Mouse (Mus musculus) heart, embryonic 15.5 days (tissue): ENCODE results near the gene Col11a2. TPM values are rescaled to one million over a fixed set of nuclear protein-coding genes. Genes with fewer than 3 reads are reported as not detected.

Source experiments
- ATAC-seq: fragments of 200-750 bp; cut with Nextera tagmentation; replicated peaks from 2 replicates; pipeline ENCODE4 v1.8.0; 2017; ENCODE audit warnings: low read depth, moderate TSS enrichment; ENCODE audit not compliant: insufficient number of reproducible peaks, insufficient read depth, low FRiP score
- H3K27ac ChIP-seq: fragments of 300-500 bp; sonication (generic); 2 replicates; pipeline ENCODE4 v1.5.1; 2015; ENCODE audit warnings: mild to moderate bottlenecking, inconsistent platforms
- H3K27me3 ChIP-seq: fragments of 300-500 bp; sonication (generic); 2 replicates; pipeline ENCODE4 v1.6.1; 2015; ENCODE audit warnings: inconsistent platforms
- H3K36me3 ChIP-seq: fragments of 300-500 bp; sonication (generic); 2 replicates; pipeline ENCODE4 v1.6.1; 2015; ENCODE audit warnings: mild to moderate bottlenecking, inconsistent platforms
- H3K4me1 ChIP-seq: fragments of 300-500 bp; sonication (generic); replicated peaks from 2 replicates; pipeline ENCODE4 v1.6.1; 2015; ENCODE audit warnings: inconsistent platforms
- H3K4me2 ChIP-seq: fragments of 300-500 bp; sonication (generic); 2 replicates; pipeline ENCODE4 v1.6.1; 2015; ENCODE audit warnings: inconsistent platforms, mild to moderate bottlenecking, moderate library complexity
- H3K4me3 ChIP-seq: fragments of 300-500 bp; sonication (generic); 2 replicates; pipeline ENCODE4 v1.5.1; 2015; ENCODE audit warnings: mild to moderate bottlenecking, inconsistent platforms
- H3K9ac ChIP-seq: fragments of 300-500 bp; sonication (generic); 2 replicates; pipeline ENCODE4 v1.6.1; 2015; ENCODE audit warnings: mild to moderate bottlenecking, inconsistent platforms
- H3K9me3 ChIP-seq: fragments of 300-500 bp; sonication (generic); replicated peaks from 2 replicates; pipeline ENCODE4 v1.6.1; 2016; ENCODE audit warnings: inconsistent platforms
- WGBS: fragments of 180-500 bp; shearing (Covaris S2); methylation state at CpG from one replicate; pipeline ENCODE4 v1.1.7; 2015; ENCODE audit warnings: mixed read lengths; 5-methylcytosine and 5-hydroxymethylcytosine counted together
- polyA plus RNA-seq: library from polyadenylated mRNA; unstranded; fragments of >200 nt; fragmentation: Nextera tagmentation; extraction: Ambion mirVana; gene quantifications from 2 replicates; pipeline ENCODE4 v1.2.1, GENCODE M21; 2015

The Col11a2 gene
- polyA plus RNA-seq, 1 experiment from 2014 or later: 1.3 TPM

DNA sequence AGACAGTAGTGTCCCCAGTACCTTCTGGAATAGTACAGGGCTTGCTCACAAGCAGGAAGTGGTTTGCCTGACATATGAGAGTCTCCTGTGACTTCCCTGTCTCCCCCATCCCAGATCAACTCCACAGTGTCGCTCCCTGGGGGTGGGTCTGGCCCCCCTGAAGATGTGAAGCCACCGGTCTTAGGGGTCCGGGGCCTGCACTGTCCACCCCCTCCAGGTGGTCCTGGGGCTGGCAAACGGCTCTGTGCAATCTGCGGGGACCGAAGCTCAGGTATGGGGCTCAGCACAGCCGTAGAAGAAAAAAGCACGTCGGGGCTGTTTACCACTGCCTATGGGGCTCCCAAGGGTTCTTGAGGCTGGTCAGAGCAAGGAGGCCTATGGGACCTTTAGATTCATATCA, 5.8 kb upstream of the Col11a2 start:
- WGBS: 91% methylated on average over 9 of the region's 9 CpGs
- Histone ChIP-seq H3K4me1 (peaks cover 51% of the 10 kb centered on the region), H3K36me3 (peaks cover 60% of the 10 kb centered on the region), H3K27me3 (peaks cover 9% of the 10 kb centered on the region), H3K9ac (no peak overlapping the region), H3K9me3 (no peaks in the 10 kb centered on the region), H3K4me2 (peak overlapping the region; percentile 89), H3K27ac (peak overlapping the region; percentile 7; the same call in 1 of the 2 replicates), H3K4me3 (peak overlapping the region; percentile 91)
- no peak for ATAC-seq

DNA sequence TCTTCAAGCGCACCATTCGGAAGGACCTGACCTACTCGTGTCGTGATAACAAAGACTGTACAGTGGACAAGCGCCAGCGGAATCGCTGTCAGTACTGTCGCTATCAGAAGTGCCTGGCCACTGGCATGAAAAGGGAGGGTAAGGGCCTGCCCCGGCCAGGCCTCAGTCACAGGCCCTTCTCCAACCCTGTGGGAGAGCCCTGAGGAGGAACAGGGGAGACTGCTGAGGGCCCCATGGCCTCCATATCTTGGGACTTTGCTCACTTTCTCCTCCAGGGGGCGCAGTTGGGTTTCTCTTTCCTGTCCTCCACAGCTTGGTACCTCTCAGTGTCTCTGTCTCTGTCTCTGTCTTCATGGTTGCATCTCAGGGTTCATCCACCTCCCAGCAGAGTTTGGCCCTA, 5.2 kb upstream of the Col11a2 start:
- no peak for ATAC-seq
- Histone ChIP-seq H3K9ac (no peak overlapping the region), H3K4me1 (peaks cover 51% of the 10 kb centered on the region), H3K27me3 (peaks cover 15% of the 10 kb centered on the region), H3K4me2 (no peak overlapping the region), H3K27ac (0 out of 2 replicates have a peak overlapping the region, but pooled peaks have one; percentile 7), H3K9me3 (no peaks in the 10 kb centered on the region), H3K4me3 (no peak overlapping the region), H3K36me3 (peaks cover 54% of the 10 kb centered on the region)
- 61% methylated on average over 10 of the region's 10 CpGs for WGBS

DNA sequence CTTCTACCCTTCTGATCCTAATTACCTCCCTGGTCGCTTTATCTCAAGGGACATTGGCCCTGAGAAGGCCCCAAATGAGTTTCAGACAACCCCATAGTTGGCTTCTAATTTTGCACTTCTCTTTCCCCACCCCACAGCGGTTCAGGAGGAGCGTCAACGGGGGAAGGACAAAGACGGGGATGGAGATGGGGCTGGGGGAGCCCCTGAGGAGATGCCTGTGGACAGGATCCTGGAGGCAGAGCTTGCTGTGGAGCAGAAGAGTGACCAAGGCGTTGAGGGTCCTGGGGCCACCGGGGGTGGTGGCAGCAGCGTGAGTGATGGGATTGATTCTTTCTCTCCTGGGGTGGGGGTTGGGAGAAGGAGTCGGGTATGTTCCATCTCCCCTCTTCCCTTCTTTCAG, 3.7 kb upstream of the Col11a2 start:
- Histone ChIP-seq H3K36me3 (peaks cover 43% of the 10 kb centered on the region), H3K27ac (no peak overlapping the region), H3K4me3 (no peak overlapping the region), H3K4me2 (no peak overlapping the region), H3K9ac (no peak overlapping the region), H3K4me1 (peaks cover 49% of the 10 kb centered on the region), H3K27me3 (peaks cover 24% of the 10 kb centered on the region), H3K9me3 (no peaks in the 10 kb centered on the region)
- WGBS: 89% methylated on average over 9 of the region's 9 CpGs
- ATAC-seq: no peak

DNA sequence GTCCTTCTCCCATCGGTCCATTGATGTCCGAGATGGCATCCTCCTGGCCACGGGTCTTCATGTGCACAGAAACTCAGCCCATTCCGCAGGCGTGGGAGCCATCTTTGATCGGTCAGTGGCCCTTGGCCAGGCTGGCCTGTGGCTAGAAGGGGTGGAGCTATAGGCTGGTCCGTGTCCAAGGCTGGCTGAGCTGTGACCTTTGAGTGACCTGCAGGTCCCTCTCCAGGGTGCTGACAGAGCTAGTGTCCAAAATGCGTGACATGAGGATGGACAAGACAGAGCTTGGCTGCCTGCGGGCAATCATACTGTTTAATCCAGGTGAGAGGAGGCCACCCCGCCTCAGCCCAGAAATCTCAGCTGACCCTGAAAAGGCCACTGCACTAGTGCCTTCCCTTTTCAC, 2.6 kb upstream of the Col11a2 start:
- no peak overlapping the region for H3K4me2 ChIP-seq
- peaks cover 54% of the 10 kb centered on the region for H3K4me1 ChIP-seq
- ATAC-seq: no peak
- H3K36me3 ChIP-seq: peaks cover 43% of the 10 kb centered on the region
- H3K4me3 ChIP-seq: no peak overlapping the region
- H3K27me3 ChIP-seq: peaks cover 36% of the 10 kb centered on the region
- no peak overlapping the region for H3K9ac ChIP-seq
- 77% methylated on average over 10 of the region's 10 CpGs for WGBS
- no peaks in the 10 kb centered on the region for H3K9me3 ChIP-seq
- no peak overlapping the region for H3K27ac ChIP-seq

DNA sequence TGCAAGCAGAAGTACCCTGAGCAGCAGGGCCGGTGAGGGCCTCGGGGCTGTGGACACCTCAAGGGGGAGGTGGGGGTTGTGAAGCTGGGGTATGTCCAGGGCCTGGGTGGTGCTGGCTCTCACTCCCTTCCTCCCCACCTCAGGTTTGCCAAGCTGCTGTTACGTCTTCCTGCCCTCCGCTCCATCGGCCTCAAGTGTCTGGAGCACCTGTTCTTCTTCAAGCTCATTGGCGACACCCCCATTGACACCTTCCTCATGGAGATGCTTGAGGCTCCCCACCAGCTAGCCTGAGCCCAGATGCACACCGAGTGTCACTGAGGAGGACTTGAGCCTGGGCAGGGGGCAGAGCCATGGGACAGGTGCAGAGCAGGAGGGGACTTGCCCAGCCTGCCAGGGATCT, 2.0 kb upstream of the Col11a2 start:
- no peak for ATAC-seq
- Histone ChIP-seq H3K27ac (no peak overlapping the region), H3K4me1 (peaks cover 54% of the 10 kb centered on the region), H3K4me3 (no peak overlapping the region), H3K4me2 (no peak overlapping the region), H3K36me3 (peaks cover 43% of the 10 kb centered on the region), H3K27me3 (peaks cover 42% of the 10 kb centered on the region), H3K9ac (no peak overlapping the region), H3K9me3 (no peaks in the 10 kb centered on the region)
- WGBS: 88% methylated on average over 7 of the region's 7 CpGs

DNA sequence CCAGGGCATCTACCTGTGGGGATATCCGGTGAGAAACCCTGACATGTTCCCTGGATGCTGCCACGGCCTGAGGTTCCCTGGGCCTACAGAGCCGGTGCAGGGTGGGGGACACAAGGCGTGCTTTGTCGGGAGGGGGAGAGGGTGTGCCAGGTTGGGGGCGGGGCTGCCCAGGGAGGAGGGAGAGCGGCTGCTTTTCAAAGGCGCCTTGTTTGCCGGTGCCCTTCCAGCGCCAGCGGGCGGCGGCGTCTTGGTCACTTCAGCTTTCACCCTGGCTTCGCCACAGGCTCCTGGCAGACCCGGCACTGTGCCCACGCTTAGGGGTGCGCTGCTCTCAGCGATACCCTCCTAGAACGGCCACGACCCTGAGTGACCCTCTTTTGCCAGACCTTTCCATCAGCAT, 797 bp upstream of the Col11a2 start:
- WGBS: 21% methylated on average over 21 of the region's 21 CpGs
- no peak overlapping the region for H3K27ac ChIP-seq
- peak overlapping the region; percentile 25 for H3K4me3 ChIP-seq
- H3K9me3 ChIP-seq: no peaks in the 10 kb centered on the region
- H3K4me1 ChIP-seq: peaks cover 43% of the 10 kb centered on the region
- H3K4me2 ChIP-seq: peak overlapping the region; percentile 56
- no peak for ATAC-seq
- H3K27me3 ChIP-seq: peaks cover 47% of the 10 kb centered on the region
- H3K36me3 ChIP-seq: peaks cover 43% of the 10 kb centered on the region
- 0 out of 2 replicates have a peak overlapping the region, but pooled peaks have one; percentile 17 for H3K9ac ChIP-seq

DNA sequence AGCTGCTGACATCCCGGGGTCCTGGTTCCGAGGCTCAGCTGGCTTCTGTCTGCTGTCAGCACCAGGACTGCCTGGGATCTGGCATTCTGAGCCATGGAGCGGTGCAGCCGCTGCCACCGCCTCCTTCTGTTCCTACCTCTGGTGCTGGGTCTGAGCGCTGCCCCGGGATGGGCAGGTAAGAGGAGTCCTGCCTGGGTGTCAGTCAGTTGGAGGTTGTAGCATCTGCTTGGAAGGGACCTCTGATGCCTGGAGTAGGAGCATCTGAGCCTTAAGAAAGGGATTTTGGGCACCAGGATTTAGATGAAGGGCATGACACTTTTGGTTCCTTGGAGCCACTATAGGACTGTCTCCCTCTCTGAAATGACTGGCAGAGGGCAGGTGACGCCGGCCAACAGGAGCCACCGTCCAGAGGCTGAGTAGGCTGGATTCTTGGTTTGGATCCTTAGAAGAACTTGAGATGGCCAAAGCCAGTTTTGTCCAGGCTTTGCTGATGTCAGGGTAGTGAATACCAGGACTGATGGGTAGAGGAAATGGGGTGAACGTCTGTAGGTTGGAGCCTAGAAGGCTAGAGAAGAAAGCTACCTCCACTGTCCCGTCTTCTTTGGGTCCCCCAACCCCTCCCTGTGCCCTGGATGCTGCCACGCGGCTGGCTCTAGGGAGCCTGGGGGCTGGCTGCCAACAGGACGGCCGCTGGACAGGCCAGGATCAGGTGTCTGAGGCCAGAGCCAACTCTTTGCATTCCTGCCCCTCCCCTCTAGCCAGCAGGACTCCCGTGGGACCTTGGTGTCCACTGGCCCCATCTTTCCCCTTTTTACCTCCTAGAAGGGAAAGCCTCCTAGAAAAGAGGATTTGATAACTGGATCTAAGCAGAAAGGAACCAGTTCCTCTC, 569 bp downstream of the Col11a2 start:
- H3K27me3 ChIP-seq: peaks cover 49% of the 10 kb centered on the region
- no peak for ATAC-seq
- H3K9me3 ChIP-seq: no peaks in the 10 kb centered on the region
- peaks cover 33% of the 10 kb centered on the region for H3K4me1 ChIP-seq
- peak overlapping the region; percentile 25; the same call in 1 of the 2 replicates for H3K4me3 ChIP-seq
- H3K36me3 ChIP-seq: peaks cover 31% of the 10 kb centered on the region
- H3K27ac ChIP-seq: no peak overlapping the region
- 23% methylated on average over 17 of the region's 17 CpGs for WGBS
- H3K4me2 ChIP-seq: peak overlapping the region; percentile 56
- no peak overlapping the region for H3K9ac ChIP-seq

DNA sequence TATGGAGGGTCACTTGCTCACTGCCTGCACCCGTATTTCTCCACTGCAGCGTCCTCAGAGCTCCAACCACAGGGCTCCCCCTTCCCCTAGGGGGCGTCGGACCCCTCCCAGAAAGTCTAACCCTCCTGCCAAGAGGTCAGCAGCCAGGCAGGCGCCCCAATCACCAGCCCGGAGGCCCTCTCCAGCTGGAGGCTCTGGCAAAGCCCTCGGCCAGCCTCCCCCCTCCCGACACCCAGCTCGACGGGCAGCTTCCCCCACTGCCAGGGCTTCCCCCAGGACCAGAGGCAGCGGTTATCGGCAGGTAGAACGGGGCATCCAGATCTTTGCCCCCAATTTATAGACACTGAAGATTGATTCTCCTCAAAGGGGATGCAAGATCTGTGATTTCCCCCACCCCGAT, 6.7 kb downstream of the Col11a2 start:
- Histone ChIP-seq H3K9me3 (0 out of 2 replicates have a peak, but pooled peaks cover 4% of the 10 kb centered on the region), H3K4me3 (no peak overlapping the region), H3K4me2 (no peak overlapping the region), H3K27ac (no peak overlapping the region), H3K4me1 (peaks cover 6% of the 10 kb centered on the region; the same call in 1 of the 2 replicates), H3K36me3 (no peaks in the 10 kb centered on the region), H3K27me3 (peaks cover 21% of the 10 kb centered on the region), H3K9ac (no peak overlapping the region)
- 73% methylated on average over 14 of the region's 14 CpGs for WGBS
- ATAC-seq: no peak

DNA sequence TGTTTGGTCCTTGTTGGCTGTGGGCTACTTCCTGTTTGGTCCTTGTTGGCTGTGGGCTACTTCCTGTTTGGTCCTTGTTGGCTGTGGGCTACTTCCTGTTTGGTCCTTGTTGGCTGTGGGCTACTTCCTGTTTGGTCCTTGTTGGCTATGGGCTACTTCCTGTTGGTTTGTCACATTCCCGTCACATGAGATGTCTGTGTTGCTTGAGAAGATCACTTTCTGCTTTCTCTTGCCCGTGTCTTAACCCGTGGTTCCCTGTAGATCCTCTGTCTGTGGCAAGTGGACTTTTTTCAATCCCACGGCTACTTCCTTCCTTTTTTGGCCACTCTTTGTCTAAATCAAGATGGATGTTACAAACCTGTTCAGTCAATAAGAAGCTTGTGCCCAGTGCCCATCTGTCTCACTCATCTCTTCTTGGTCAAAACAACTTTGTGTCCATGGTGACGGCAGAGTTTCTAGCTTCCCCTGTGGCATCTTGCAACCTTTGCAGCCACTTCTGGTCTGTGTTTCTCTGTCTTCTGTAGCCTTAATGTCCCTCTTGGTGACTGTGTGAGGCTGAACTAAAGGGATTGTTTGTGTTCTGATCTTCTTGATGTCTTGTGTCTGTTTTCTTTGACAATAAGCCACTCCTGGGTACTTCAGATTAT, 8.3 kb downstream of the Col11a2 start:
- no peak for ATAC-seq
- H3K9me3 ChIP-seq: 0 out of 2 replicates have a peak, but pooled peaks cover 4% of the 10 kb centered on the region
- no peaks in the 10 kb centered on the region for H3K36me3 ChIP-seq
- H3K9ac ChIP-seq: no peak overlapping the region
- H3K4me3 ChIP-seq: no peak overlapping the region
- H3K4me2 ChIP-seq: no peak overlapping the region
- WGBS: 88% methylated on average over 5 of the region's 5 CpGs
- no peaks in the 10 kb centered on the region for H3K4me1 ChIP-seq
- no peak overlapping the region for H3K27ac ChIP-seq
- H3K27me3 ChIP-seq: peaks cover 5% of the 10 kb centered on the region

DNA sequence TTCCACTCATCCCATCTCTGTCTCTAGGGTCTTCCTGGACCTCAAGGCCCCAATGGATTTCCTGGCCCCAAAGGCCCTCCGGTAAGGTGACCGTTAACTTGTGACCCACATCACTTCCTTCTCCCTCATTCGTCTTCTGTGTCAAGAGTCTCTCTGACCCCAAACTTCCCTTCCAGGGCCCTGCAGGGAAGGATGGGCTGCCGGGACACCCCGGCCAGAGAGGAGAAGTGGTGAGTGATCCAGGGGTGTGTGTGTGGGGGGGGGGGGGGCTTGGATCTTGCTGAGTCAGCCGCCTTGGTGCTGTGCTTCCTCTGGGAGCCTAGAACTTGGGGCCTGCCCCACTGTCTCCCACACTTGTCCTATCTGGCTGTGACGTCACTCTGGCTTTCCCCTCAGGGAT, 18.0 kb downstream of the Col11a2 start:
- Histone ChIP-seq H3K4me3 (no peak overlapping the region), H3K4me1 (no peaks in the 10 kb centered on the region), H3K36me3 (no peaks in the 10 kb centered on the region), H3K9ac (no peak overlapping the region), H3K27ac (no peak overlapping the region), H3K4me2 (no peak overlapping the region), H3K9me3 (no peaks in the 10 kb centered on the region), H3K27me3 (no peaks in the 10 kb centered on the region)
- ATAC-seq: no peak
- 56% methylated on average over 7 of the region's 7 CpGs for WGBS

DNA sequence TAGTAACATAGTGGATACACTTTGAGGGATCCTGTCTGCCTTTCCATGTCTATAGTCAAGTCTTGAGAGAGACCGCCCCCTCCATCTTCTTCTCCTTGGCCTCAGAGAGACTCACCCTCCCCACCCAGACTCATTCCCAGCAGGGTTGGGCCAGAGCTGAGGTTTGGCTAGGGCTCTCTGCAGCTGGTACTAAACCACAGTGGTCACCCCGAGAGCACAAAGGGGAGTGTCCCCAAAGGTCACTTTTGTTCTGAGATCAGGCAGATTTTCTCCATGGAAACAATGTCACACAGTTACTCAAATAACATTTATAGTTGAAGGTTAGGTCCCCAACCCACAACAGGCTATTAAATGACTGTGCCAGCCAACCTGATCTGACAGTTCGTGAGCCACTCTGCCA, 29.6 kb downstream of the Col11a2 start:
- no peak for ATAC-seq
- 54% methylated on average over 3 of the region's 3 CpGs for WGBS
- Histone ChIP-seq H3K4me3 (no peak overlapping the region), H3K4me1 (no peaks in the 10 kb centered on the region), H3K36me3 (no peaks in the 10 kb centered on the region), H3K9ac (no peak overlapping the region), H3K4me2 (no peak overlapping the region), H3K27ac (no peak overlapping the region), H3K9me3 (no peaks in the 10 kb centered on the region), H3K27me3 (peaks cover 7% of the 10 kb centered on the region)
